Mouse (Mus musculus) hindbrain, embryonic 15.5 days (tissue): ENCODE measurements around the gene Mapk12. TPM values are rescaled to one million over a fixed set of nuclear protein-coding genes. Genes with fewer than 3 reads are reported as not detected.
A peak's percentile ranks its signal among the peaks of the same experiment; 100 is the strongest.

ENCODE experiments used
- ATAC-seq: fragments of 200-750 bp; cut with Nextera tagmentation; 2 replicates; pipeline ENCODE4 v1.8.0; 2017; ENCODE audit warnings: low read depth, moderate number of reproducible peaks, moderate TSS enrichment; ENCODE audit not compliant: low FRiP score
- H3K27ac ChIP-seq: fragments of 300-500 bp; sonication (generic); replicated peaks from 2 replicates; pipeline ENCODE4 v1.5.1; 2015; ENCODE audit warnings: mild to moderate bottlenecking, inconsistent platforms
- H3K27me3 ChIP-seq: fragments of 300-500 bp; sonication (generic); 2 replicates; pipeline ENCODE4 v1.6.1; 2015; ENCODE audit warnings: control low read depth, inconsistent platforms
- H3K36me3 ChIP-seq: fragments of 300-500 bp; sonication (generic); 2 replicates; pipeline ENCODE4 v1.6.1; 2015; ENCODE audit warnings: control low read depth, inconsistent platforms
- H3K4me1 ChIP-seq: fragments of 300-500 bp; sonication (generic); replicated peaks from 2 replicates; pipeline ENCODE4 v1.6.1; 2015; ENCODE audit warnings: control low read depth, inconsistent platforms
- H3K4me2 ChIP-seq: fragments of 300-500 bp; sonication (generic); 2 replicates; pipeline ENCODE4 v1.6.1; 2015; ENCODE audit warnings: moderate library complexity, mild to moderate bottlenecking, inconsistent platforms
- H3K4me3 ChIP-seq: fragments of 300-500 bp; sonication (generic); 2 replicates; pipeline ENCODE4 v1.5.1; 2015; ENCODE audit warnings: mild to moderate bottlenecking, inconsistent platforms
- H3K9ac ChIP-seq: fragments of 300-500 bp; sonication (generic); 2 replicates; pipeline ENCODE4 v1.6.1; 2015; ENCODE audit warnings: inconsistent platforms
- H3K9me3 ChIP-seq: fragments of 300-500 bp; sonication (generic); 2 replicates; pipeline ENCODE4 v1.6.1; 2016; ENCODE audit warnings: control low read depth, inconsistent platforms
- WGBS: fragments of 180-500 bp; shearing (Covaris S2); methylation state at CpG from one replicate; pipeline ENCODE4 v1.1.7; 2015; 5-methylcytosine and 5-hydroxymethylcytosine counted together
- polyA plus RNA-seq: library from polyadenylated mRNA; unstranded; fragments of >200 nt; fragmentation: Nextera tagmentation; extraction: Ambion mirVana; gene quantifications from 2 replicates; pipeline ENCODE4 v1.2.1, GENCODE M21; 2015

Gene Mapk12
- polyA plus RNA-seq, 1 experiment from 2014 or later: 4.2 TPM

DNA sequence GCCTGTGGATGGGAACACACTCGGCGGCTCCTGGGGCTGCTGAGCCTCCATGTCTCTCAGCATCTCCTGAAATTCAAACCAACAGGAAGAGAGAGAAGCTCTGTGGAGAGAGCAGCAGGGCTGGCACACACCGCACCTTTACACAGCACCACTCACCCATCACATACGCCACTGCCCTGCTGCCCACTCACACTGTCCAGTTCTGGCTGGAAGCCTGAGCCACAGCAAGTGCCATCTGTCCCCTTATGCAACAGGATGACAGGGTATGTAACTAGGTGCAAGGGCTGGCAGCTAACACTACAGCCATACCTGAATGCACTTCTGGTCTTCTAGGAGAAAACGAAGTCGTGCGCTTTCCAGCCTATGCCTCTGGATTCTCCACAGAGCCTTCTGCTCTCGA lies 36.1 kb downstream of the Mapk12 start:
- H3K36me3 ChIP-seq: peaks cover 88% of the 10 kb centered on the region
- H3K4me1 ChIP-seq: no peaks in the 10 kb centered on the region
- no peak overlapping the region for H3K4me3 ChIP-seq
- H3K9me3 ChIP-seq: no peaks in the 10 kb centered on the region
- H3K27me3 ChIP-seq: no peaks in the 10 kb centered on the region
- H3K27ac ChIP-seq: no peak overlapping the region
- H3K9ac ChIP-seq: no peak overlapping the region
- 94% methylated on average over 8 of the region's 8 CpGs for WGBS
- H3K4me2 ChIP-seq: no peak overlapping the region
- no peak for ATAC-seq

DNA sequence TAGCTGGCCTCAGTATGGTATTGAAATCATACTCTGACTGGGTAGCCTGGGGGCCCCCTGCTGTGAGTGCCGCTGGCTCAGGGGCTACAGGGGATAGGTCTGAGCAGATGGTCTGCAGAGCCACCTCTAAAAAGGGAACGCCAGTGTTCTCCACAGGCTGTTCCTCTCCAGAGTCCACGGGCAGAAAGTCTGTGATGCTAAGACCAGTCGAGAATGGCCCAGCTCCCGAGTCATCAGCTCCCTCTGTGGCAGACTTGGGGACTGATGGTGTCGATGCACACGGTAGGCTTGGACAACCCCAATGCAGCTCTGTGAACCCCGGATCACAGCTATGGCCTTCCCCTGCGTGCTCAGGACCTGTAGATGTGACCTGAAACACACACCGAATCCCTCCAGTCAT lies 36.6 kb downstream of the Mapk12 start:
- Histone ChIP-seq H3K27ac (no peak overlapping the region), H3K4me3 (no peak overlapping the region), H3K9ac (no peak overlapping the region), H3K4me2 (no peak overlapping the region), H3K27me3 (no peaks in the 10 kb centered on the region), H3K36me3 (peaks cover 91% of the 10 kb centered on the region), H3K4me1 (no peaks in the 10 kb centered on the region), H3K9me3 (no peaks in the 10 kb centered on the region)
- 84% methylated on average over 10 of the region's 10 CpGs for WGBS
- no peak for ATAC-seq

DNA sequence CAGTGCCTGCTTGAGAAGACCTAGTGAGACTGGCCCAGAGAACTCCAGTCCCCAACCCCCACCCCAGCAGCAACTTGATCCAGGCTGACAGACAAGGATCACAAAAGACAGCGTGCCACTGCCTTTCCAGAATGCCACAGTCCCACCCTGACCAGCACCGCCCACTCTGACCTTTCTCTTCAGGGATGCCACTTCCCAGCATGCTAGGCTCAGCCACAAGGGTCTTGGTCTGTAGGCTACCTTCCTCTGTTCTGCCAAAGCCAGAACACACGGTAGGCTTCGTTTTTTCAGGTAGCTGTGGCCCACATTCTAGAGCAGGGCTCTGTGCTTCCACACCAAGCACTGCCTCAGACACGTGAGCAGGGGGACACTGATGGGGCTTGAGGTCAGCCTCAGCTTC lies 37.9 kb downstream of the Mapk12 start:
- Histone ChIP-seq H3K4me1 (no peaks in the 10 kb centered on the region), H3K27ac (no peak overlapping the region), H3K9me3 (no peaks in the 10 kb centered on the region), H3K27me3 (no peaks in the 10 kb centered on the region), H3K9ac (no peak overlapping the region), H3K4me2 (no peak overlapping the region), H3K36me3 (peaks cover 90% of the 10 kb centered on the region), H3K4me3 (no peak overlapping the region)
- ATAC-seq: no peak
- WGBS: 45% methylated on average over 5 of the region's 5 CpGs

DNA sequence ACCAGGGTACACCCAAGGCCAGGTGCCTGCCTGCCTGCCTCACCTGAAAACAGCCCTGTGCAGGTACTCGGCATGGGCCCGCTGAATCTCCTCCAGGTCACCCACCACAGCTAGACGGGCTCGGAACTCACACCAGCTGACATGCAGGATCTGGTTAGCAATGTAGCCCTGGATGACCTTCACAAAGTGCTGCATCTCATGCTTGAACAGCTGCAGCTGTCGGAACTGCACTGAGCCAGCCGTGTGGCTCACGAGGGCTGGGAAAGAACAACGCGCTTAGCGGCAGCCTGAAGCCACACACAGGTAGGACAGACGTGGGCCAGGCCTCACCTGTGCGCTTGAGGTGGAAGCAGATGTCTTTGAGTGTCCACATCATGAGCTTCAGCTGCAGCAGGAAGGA lies 39.7 kb downstream of the Mapk12 start:
- 94% methylated on average over 12 of the region's 12 CpGs for WGBS
- no peaks in the 10 kb centered on the region for H3K9me3 ChIP-seq
- H3K27ac ChIP-seq: no peak overlapping the region
- ATAC-seq: no peak
- H3K4me1 ChIP-seq: no peaks in the 10 kb centered on the region
- peaks cover 90% of the 10 kb centered on the region for H3K36me3 ChIP-seq
- no peak overlapping the region for H3K4me2 ChIP-seq
- no peak overlapping the region for H3K9ac ChIP-seq
- H3K4me3 ChIP-seq: no peak overlapping the region
- no peaks in the 10 kb centered on the region for H3K27me3 ChIP-seq

DNA sequence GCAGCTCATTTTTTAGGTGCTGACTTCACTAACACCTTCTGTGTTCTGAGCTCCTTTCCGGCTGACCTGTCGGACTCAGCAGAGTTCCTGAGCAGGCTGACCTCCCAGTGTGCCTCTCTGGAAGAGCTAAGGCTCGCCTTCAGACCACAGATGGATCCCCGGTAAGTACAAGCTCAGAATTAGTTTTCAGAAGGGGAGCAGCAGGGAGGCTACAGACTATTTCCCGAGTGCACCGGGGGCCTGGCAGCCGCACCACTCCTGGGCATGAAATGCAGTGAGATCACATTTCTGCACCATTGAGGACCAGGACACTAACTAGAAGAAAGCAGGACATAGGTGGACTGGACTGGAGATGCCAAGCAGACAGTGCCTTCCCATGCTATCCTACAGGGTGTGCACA lies 41.9 kb downstream of the Mapk12 start:
- no peak overlapping the region for H3K4me2 ChIP-seq
- no peaks in the 10 kb centered on the region for H3K9me3 ChIP-seq
- ATAC-seq: no peak
- H3K4me1 ChIP-seq: no peaks in the 10 kb centered on the region
- H3K27ac ChIP-seq: no peak overlapping the region
- H3K36me3 ChIP-seq: peaks cover 79% of the 10 kb centered on the region
- H3K9ac ChIP-seq: no peak overlapping the region
- no peak overlapping the region for H3K4me3 ChIP-seq
- WGBS: 92% methylated on average over 7 of the region's 7 CpGs
- H3K27me3 ChIP-seq: no peaks in the 10 kb centered on the region

DNA sequence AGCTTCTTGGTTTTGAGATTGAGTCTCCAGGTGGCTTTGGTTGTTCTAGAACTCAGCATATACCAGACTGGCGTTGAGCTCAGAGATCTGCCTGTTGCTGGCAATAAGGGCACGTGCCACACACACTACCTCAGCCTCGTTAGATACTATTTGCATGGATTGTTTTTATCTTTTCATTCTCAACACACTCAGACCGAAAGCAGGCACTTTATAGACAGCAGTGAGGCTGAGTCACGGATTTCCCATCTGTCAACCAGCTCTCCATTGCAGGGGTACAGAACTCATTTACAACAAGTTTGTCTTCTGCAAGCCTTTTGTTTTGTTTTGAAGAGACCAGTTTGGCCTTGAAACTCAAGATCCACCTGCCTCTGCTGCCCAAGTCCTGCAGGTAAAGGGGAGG lies 43.1 kb downstream of the Mapk12 start:
- 95% methylated on average over 5 of the region's 5 CpGs for WGBS
- no peak for ATAC-seq
- H3K9ac ChIP-seq: no peak overlapping the region
- H3K4me2 ChIP-seq: no peak overlapping the region
- H3K4me3 ChIP-seq: no peak overlapping the region
- no peaks in the 10 kb centered on the region for H3K4me1 ChIP-seq
- H3K27me3 ChIP-seq: no peaks in the 10 kb centered on the region
- H3K27ac ChIP-seq: no peak overlapping the region
- H3K9me3 ChIP-seq: no peaks in the 10 kb centered on the region
- peaks cover 86% of the 10 kb centered on the region for H3K36me3 ChIP-seq

DNA sequence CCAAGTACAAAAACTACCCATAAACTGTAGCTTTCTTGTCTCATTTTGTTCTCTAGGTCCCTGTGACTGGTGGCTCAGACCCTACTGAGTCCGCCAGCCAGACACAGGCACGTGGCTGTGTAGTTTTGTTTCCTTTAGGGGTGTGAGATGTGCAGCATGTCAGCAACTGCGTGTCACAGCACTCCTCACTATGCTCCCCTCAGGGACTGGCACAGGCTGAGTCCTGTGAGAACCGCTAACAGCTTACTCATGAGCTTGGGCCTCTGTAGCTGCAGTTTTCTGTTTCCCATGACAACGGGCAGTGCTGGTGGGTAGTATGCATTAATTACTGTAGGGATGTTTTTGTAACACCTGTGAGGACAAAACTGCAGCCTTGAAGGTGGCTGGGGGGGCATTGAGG lies 48.3 kb downstream of the Mapk12 start:
- H3K27ac ChIP-seq: no peak overlapping the region
- H3K4me3 ChIP-seq: no peak overlapping the region
- H3K36me3 ChIP-seq: peaks cover 39% of the 10 kb centered on the region
- H3K9ac ChIP-seq: no peak overlapping the region
- peaks cover 24% of the 10 kb centered on the region for H3K4me1 ChIP-seq
- H3K4me2 ChIP-seq: no peak overlapping the region
- H3K9me3 ChIP-seq: no peaks in the 10 kb centered on the region
- no peaks in the 10 kb centered on the region for H3K27me3 ChIP-seq
- WGBS: 80% methylated on average over 5 of the region's 5 CpGs
- ATAC-seq: no peak

DNA sequence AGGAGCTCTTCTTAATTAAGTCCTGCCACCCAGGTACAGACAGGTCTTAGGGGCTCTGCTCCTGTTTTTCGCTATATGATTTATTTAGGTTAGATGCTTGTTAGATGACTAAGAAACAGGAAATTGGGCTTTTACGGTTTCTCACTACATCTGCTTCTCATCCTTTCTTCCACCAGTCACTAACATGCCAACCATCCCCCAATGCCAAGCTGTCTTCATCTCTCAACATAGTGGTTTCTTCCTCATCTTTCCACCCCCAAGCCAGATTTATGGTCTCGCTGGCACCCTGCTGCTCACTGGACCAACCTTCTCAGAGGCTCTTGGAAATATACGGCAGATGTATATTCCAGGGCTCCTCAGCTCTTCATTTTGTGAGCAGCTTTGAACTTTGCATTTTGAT lies 49.8 kb downstream of the Mapk12 start:
- Histone ChIP-seq H3K4me3 (no peak overlapping the region), H3K27me3 (no peaks in the 10 kb centered on the region), H3K36me3 (peaks cover 39% of the 10 kb centered on the region), H3K4me2 (peak overlapping the region; percentile 93), H3K27ac (no peak overlapping the region), H3K9me3 (no peaks in the 10 kb centered on the region), H3K4me1 (peaks cover 24% of the 10 kb centered on the region), H3K9ac (no peak overlapping the region)
- 93% methylated on average over 4 of the region's 4 CpGs for WGBS
- no peak for ATAC-seq

DNA sequence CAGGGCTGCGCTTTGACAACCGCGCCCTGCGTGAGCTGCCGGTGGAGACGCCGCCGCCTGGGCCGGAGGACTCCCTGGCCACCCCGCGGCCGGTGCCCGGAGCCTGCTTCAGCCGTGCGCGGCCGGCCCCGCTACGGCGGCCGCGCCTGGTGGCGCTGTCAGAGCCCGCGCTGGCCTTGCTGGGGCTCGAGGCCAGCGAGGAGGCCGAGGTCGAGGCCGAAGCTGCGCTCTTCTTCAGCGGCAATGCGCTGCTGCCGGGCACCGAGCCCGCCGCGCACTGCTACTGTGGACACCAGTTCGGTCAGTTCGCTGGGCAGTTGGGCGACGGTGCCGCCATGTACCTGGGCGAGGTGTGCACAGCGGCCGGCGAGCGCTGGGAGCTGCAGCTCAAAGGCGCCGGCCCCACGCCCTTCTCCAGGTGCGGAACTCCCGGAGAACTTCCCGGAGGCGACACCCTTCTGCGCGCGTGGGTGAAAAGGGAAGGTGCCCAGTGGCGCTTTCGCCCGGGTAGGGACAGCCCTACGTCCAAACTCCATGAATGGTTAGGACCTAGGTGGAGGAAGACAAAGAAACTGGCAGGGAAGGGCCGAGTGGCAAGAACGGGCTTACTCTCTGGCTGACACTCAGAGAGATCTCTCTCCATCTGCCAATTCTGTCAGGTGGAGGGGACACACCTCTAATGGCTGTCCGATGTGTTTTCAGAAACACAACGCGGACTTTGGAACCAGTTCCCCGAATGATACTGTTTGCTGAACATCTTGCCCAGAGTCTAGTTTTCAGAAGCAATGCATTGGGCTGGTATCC lies 51.1 kb downstream of the Mapk12 start:
- Histone ChIP-seq H3K36me3 (peaks cover 50% of the 10 kb centered on the region), H3K4me1 (peaks cover 24% of the 10 kb centered on the region), H3K9me3 (no peaks in the 10 kb centered on the region), H3K4me3 (peak overlapping the region; percentile 85), H3K4me2 (peak overlapping the region; percentile 93), H3K9ac (peak overlapping the region; percentile 94), H3K27ac (peak overlapping the region; percentile 83), H3K27me3 (no peaks in the 10 kb centered on the region)
- ATAC-seq: peak; percentile 67
- WGBS: 3% methylated on average over 66 of the region's 68 CpGs

DNA sequence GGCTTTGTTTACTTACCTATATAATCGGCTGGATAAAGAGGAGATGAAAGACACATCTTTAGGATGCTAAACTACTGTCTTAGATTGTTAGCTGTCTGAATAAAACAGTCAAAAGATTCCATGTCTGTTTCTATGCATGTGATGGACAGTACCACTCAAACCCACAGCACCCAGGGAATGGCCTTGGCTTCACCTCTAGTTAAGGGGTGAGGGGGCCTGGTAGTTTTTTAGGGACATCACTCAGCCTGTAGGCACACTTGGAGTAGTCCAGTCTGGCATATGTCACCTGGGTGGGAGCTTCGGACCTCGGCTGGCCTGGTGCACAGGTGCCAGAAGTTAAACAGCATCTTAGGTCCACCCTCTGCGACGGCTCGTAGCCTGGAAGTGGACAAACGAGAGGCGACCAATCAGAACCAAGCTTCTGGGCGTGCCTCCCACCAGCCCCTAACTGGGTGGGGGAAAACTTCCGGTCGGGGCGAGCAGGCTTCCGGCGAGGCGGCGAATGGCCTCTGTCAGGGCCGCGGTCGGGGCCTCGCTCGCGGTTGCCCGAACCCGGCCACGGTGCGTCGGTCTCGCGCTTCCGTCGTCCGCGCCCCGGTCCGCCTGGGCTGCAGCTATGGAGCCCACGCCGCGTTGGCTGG lies 51.8 kb downstream of the Mapk12 start, which contains the start of gene Selenoo:
Selenoo (plus strand) TSS at position 478 of the 641 bp plus-strand sequence.
- ATAC-seq: peak; percentile 95
- peak within 1 kb of the TSS; percentile 83 for H3K27ac ChIP-seq
- H3K4me3 ChIP-seq: peak within 1 kb of the TSS; percentile 85
- WGBS: 2% methylated on average over 30 of the region's 38 CpGs
- H3K4me2 ChIP-seq: peak within 1 kb of the TSS; percentile 93
- H3K9me3 ChIP-seq: no peaks in the 10 kb centered on the region
- peak within 1 kb of the TSS; percentile 94 for H3K9ac ChIP-seq
- H3K36me3 ChIP-seq: peaks cover 50% of the 10 kb centered on the region
- no peaks in the 10 kb centered on the region for H3K27me3 ChIP-seq
- H3K4me1 ChIP-seq: peaks cover 24% of the 10 kb centered on the region

DNA sequence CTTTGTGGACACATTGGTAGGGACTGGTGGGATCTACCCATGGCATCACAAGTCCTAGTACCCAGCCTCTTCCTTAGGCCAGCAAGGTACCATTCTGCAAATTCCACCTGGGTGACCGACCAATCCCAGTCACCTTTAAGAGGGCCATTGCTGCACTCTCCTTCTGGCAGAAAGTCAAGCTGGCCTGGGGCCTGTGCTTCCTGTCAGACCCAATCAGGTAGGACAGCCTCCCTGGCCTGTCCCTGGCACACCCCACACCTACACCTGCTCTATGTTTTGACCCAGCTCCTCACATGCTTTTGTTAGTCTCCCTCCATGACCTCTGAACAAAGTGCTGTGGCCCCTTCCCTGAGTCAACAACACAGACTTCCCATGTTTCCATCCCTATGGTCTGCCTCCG lies 55.7 kb downstream of the Mapk12 start:
- no peak overlapping the region for H3K9ac ChIP-seq
- H3K4me1 ChIP-seq: peaks cover 14% of the 10 kb centered on the region
- no peaks in the 10 kb centered on the region for H3K9me3 ChIP-seq
- H3K4me3 ChIP-seq: no peak overlapping the region
- no peak for ATAC-seq
- H3K27ac ChIP-seq: no peak overlapping the region
- H3K4me2 ChIP-seq: no peak overlapping the region
- 90% methylated on average over 2 of the region's 2 CpGs for WGBS
- H3K27me3 ChIP-seq: no peaks in the 10 kb centered on the region
- peaks cover 46% of the 10 kb centered on the region for H3K36me3 ChIP-seq

DNA sequence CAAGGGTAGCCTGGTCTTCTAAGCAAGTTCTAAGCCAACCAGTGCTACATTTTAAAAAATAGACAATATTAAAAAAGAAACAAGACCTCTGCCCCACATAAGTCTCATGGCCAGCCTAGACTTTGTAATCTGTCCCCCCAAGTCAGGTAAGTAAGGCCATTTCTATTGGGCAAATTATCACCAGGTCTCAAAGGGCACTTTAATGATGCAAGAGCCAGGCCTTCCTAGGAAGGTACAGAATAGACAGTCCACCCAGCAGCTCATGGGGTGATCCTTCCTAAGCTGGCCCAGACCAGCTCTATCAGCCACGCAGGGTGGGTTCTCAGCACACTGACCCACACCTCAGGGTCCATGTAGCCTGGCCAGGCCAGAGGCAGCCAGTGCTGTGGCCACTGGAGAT lies 56.6 kb downstream of the Mapk12 start:
- no peaks in the 10 kb centered on the region for H3K27me3 ChIP-seq
- no peak overlapping the region for H3K9ac ChIP-seq
- H3K4me3 ChIP-seq: no peak overlapping the region
- H3K4me2 ChIP-seq: no peak overlapping the region
- no peak for ATAC-seq
- H3K36me3 ChIP-seq: peaks cover 48% of the 10 kb centered on the region
- no peak overlapping the region for H3K27ac ChIP-seq
- H3K4me1 ChIP-seq: peaks cover 11% of the 10 kb centered on the region
- 100% methylated on average over 1 of the region's 1 CpGs for WGBS
- H3K9me3 ChIP-seq: no peaks in the 10 kb centered on the region
